Mouse (Mus musculus) stomach, postnatal 0 days (tissue): Measurements from ENCODE around the gene Abhd17c. TPM values are rescaled to one million over a fixed set of nuclear protein-coding genes. Genes with fewer than 3 reads are reported as not detected.
A peak's percentile ranks its signal among the peaks of the same experiment; 100 is the strongest.

ENCODE experiments used
- ATAC-seq: fragments of 200-750 bp; cut with Nextera tagmentation; 2 replicates; pipeline ENCODE4 v1.8.0; 2017; ENCODE audit not compliant: low FRiP score, low TSS enrichment
- DNase-seq: peaks from one replicate; pipeline ENCODE4 v3.0.0-alpha.2; 2016; ENCODE audit warnings: low spot score
- H3K27ac ChIP-seq: fragments of 300-500 bp; sonication (generic); replicated peaks from 2 replicates; pipeline ENCODE4 v1.5.1; 2014; ENCODE audit warnings: mild to moderate bottlenecking, control low read depth
- H3K27me3 ChIP-seq: fragments of 300-500 bp; sonication (generic); 2 replicates; pipeline ENCODE4 v1.6.1; 2014; ENCODE audit warnings: low read length; ENCODE audit not compliant: control insufficient read depth, insufficient read depth
- H3K36me3 ChIP-seq: fragments of 300-500 bp; sonication (generic); 2 replicates; pipeline ENCODE4 v1.6.1; 2014; ENCODE audit warnings: low read length, mixed read lengths; ENCODE audit not compliant: control insufficient read depth, insufficient read depth
- H3K4me1 ChIP-seq: fragments of 300-500 bp; sonication (generic); replicated peaks from 2 replicates; pipeline ENCODE4 v1.6.1; 2014; ENCODE audit warnings: antibody characterized with exemption; ENCODE audit not compliant: control insufficient read depth, insufficient read depth
- H3K4me2 ChIP-seq: fragments of 300-500 bp; sonication (generic); replicated peaks from 2 replicates; pipeline ENCODE4 v1.6.1; 2014; ENCODE audit warnings: low read depth, mild to moderate bottlenecking, control low read depth, moderate library complexity
- H3K4me3 ChIP-seq: fragments of 300-500 bp; sonication (generic); 2 replicates; pipeline ENCODE4 v1.5.1; 2014; ENCODE audit warnings: low read depth, low read length, control low read depth
- H3K9ac ChIP-seq: fragments of 300-500 bp; sonication (generic); 2 replicates; pipeline ENCODE4 v1.6.1; 2014; ENCODE audit warnings: mild to moderate bottlenecking, low read length, control low read depth, mixed read lengths
- H3K9me3 ChIP-seq: fragments of 300-500 bp; sonication (generic); 2 replicates; pipeline ENCODE4 v1.6.1; 2016; ENCODE audit warnings: low read length; ENCODE audit not compliant: control insufficient read depth
- CTCF ChIP-seq: IDR thresholded peaks from 2 replicates; pipeline ENCODE4 v1.5.1; 2016; ENCODE audit warnings: antibody characterized with exemption, low read depth, mild to moderate bottlenecking, moderate library complexity
- EP300 ChIP-seq: optimal IDR thresholded peaks from 2 replicates; pipeline ENCODE3; 2016; ENCODE audit warnings: antibody characterized with exemption
- WGBS: fragments of 180-500 bp; shearing (Covaris S2); extraction: QIAGEN DNeasy Blood & Tissue Kit; methylation state at CpG from one replicate; pipeline ENCODE4 v1.1.7; 2014; 5-methylcytosine and 5-hydroxymethylcytosine counted together
- polyA plus RNA-seq: library from polyadenylated mRNA; unstranded; fragments of >200 nt; fragmentation: Nextera tagmentation; extraction: Ambion mirVana; gene quantifications from 2 replicates; pipeline ENCODE4 v1.2.1, GENCODE M21; 2015

Gene Abhd17c
- polyA plus RNA-seq, 1 experiment from 2014 or later, result 59.7 TPM

- TF ChIP-seq EP300 (no peak), CTCF (peak; percentile 91)
- Histone ChIP-seq H3K27ac (no peak overlapping the region), H3K36me3 (no peaks in the 10 kb centered on the region), H3K4me2 (no peak overlapping the region), H3K4me1 (no peaks in the 10 kb centered on the region), H3K4me3 (no peak overlapping the region), H3K27me3 (peaks cover 6% of the 10 kb centered on the region), H3K9ac (no peak overlapping the region), H3K9me3 (no peaks in the 10 kb centered on the region)
- no peak for ATAC-seq
- peak; percentile 82 for DNase-seq
- WGBS, result 5% methylated on average over 4 of the region's 4 CpGs
Measured at GRCm38 (mm10) chr7:84088971-84089370, 62.7 kb downstream of the Abhd17c start.

GRCm38 (mm10) chr7:84088191-84088590 lies 63.5 kb downstream of the Abhd17c start:
- TF ChIP-seq CTCF (no peak), EP300 (no peak)
- Histone ChIP-seq H3K4me1 (no peaks in the 10 kb centered on the region), H3K27ac (no peak overlapping the region), H3K36me3 (no peaks in the 10 kb centered on the region), H3K27me3 (peaks cover 6% of the 10 kb centered on the region), H3K4me3 (no peak overlapping the region), H3K4me2 (no peak overlapping the region), H3K9me3 (no peaks in the 10 kb centered on the region), H3K9ac (no peak overlapping the region)
- WGBS, result 58% methylated on average over 3 of the region's 3 CpGs
- DNase-seq (no peak), ATAC-seq (no peak; the same call in 1 of the 2 replicates)

GRCm38 (mm10) chr7:84086039-84086829 lies 65.5 kb downstream of the Abhd17c start, which contains the start of gene Cemip:
TSS of gene Cemip (minus strand) at chr7:84086502.
- Histone ChIP-seq H3K4me1 (no peaks in the 10 kb centered on the region), H3K36me3 (no peaks in the 10 kb centered on the region), H3K4me3 (peak within 1 kb of the TSS; percentile 42), H3K4me2 (peak within 1 kb of the TSS; percentile 69), H3K27me3 (peaks cover 6% of the 10 kb centered on the region), H3K27ac (no peak within 1 kb of the TSS), H3K9me3 (no peaks in the 10 kb centered on the region), H3K9ac (no peak within 1 kb of the TSS; the same call in 1 of the 2 replicates)
- no peak for TF ChIP-seq EP300
- peak; percentile 84 for TF ChIP-seq CTCF
- DNase-seq (peak; percentile 86), ATAC-seq (peak; percentile 71)
- WGBS, result 1% methylated on average over 54 of the region's 54 CpGs

GRCm38 (mm10) chr7:84085049-84085945 lies 66.4 kb downstream of the Abhd17c start:
- peak overlapping the region; percentile 69 for H3K4me2 ChIP-seq
- H3K9ac ChIP-seq, result no peak overlapping the region
- peak; percentile 71 for ATAC-seq
- no peaks in the 10 kb centered on the region for H3K4me1 ChIP-seq
- 4% methylated on average over 39 of the region's 39 CpGs for WGBS
- H3K9me3 ChIP-seq, result no peaks in the 10 kb centered on the region
- TF ChIP-seq EP300 (no peak), CTCF (no peak)
- DNase-seq, result peak; percentile 83
- no peaks in the 10 kb centered on the region for H3K36me3 ChIP-seq
- no peak overlapping the region for H3K27ac ChIP-seq
- H3K27me3 ChIP-seq, result peaks cover 6% of the 10 kb centered on the region
- H3K4me3 ChIP-seq, result peak overlapping the region; percentile 42

- WGBS, result 46% methylated on average over 7 of the region's 7 CpGs
- Histone ChIP-seq H3K36me3 (no peaks in the 10 kb centered on the region), H3K27ac (no peak overlapping the region), H3K4me1 (no peaks in the 10 kb centered on the region), H3K27me3 (no peaks in the 10 kb centered on the region), H3K4me3 (no peak overlapping the region), H3K4me2 (no peak overlapping the region), H3K9me3 (no peaks in the 10 kb centered on the region), H3K9ac (no peak overlapping the region)
- TF ChIP-seq EP300 (no peak), CTCF (no peak)
- DNase-seq (no peak), ATAC-seq (no peak)
Measured at GRCm38 (mm10) chr7:84077257-84078013, 74.3 kb downstream of the Abhd17c start.
